Mouse (Mus musculus): ENCODE measurements at regions not wholly inside any gene's neighbourhood (a gene's known extent, or its start where the extent isn't known, plus 50 kb on each side); places are given as distances from the start of the nearest gene placed in this dataset.

DNA sequence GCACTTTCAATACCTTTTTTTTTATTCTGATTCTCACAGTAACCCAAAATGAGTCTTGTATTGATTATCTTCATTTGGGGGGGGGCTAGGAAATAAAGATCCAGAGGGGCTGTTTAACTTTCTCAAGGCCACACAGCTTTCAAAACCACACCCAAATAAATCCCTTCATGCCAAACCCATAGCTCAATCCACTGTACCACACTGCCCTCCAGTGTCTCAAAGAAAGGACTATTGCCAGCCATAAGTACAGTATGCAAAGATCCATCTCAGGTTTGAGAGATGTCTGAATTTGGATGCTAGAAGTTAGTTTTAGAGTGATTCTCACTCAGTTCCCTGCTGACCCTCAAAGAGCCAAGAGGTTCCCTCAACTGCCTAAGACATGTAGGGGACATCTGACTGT, 120.1 kb upstream of the Gm26657 start:
- DNase-seq (ENCODE audit: low spot score in 2 of 2) = no peak

DNA sequence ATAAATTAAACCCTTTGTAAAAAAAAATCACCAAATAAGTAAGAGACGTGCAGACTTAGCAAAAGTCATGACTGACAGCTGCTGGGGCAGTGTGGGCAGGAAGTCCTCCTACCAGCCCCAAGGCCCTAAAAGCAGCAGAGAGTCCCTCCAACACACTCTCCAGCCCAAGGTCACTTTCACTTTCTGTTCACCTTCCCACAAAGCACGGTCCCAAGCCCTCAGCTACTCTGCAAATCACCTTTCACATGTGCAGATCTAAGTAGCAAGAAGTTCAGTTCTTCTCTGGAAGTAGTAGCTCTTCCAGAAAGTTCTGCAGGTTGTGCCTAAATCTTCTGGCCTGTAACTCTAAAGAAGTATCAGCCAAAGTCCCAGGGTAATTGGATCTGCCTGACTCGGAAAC, 120.8 kb upstream of the Gm26657 start:
- DNase-seq (ENCODE audit: low spot score in 2 of 2) = no peak

DNA sequence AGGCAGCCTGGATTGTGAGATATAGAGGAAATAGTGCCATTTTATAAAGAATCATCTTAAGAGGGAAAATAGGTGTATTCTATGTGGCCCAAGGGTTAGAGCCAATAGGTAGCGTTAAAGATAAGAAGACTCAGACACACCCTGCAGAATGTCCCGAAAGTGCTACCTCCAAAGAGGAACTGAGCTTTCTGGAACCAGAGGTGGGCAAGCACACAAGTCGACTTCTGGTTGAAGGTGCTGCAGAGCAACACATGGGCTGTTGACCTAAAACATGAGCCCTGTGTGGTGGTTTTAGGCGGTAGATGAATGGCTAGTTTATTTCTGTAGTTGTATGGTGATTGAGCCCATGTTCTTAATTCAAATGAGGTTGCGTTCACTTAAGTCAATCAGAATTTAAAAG, 121.4 kb upstream of the Gm26657 start:
- no peak for DNase-seq (ENCODE audit: low spot score in 2 of 2)

DNA sequence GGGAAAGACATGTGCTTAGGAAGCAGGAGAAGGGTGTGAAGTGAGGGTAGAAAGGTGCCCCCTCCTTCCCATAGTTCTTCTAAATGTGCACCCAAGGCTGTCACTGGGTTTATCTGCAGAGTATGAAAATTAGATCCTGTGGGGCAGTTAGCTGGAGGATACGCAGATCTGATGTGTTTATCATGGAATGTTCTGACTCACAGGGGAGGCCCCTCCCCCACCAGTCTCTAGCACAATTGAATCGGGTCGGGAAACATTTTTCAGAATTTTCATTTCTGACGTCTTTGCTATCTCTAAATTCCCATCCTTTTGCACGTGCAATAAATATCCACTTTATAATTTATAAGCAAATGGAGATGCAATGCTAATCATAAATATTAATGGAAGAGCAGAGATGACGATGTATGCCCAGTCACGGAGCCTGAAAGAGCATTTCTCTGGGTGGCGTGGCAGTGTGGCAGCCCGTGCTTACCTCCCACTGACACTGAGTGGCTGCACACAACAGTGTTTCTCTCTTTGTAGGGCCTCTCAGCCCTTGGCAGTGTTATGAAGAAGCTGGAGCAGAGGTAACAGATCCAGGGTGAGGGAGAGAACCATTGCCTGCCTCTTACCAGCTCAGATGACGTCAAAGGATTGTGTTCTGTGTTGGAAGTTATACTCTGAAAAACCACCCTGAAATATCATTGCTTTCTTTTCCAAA, 122.1 kb upstream of the Gm26657 start:
- DNase-seq (ENCODE audit: low spot score in 2 of 2) = no peak

DNA sequence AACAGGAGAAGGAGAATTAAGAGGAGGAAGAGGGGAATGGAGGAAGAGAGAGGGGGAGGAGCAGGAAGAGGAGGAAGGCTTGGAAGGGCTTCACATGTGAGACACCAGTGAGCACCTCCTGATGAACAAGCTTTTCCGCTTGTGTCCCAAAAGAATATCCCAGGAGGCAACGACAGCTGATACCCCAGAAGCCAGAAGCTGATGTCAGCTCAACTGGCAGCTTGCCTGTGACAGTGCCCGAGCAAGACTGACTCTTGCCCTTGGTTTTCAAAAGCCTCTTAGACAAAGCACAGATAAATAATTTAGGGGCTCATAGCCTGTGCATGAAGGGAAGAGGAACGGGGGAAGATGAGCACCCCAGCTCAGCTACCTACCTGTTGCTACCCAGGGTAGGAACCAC, 127.5 kb upstream of the Gm26657 start:
- DNase-seq (ENCODE audit: low spot score in 2 of 2) = no peak

DNA sequence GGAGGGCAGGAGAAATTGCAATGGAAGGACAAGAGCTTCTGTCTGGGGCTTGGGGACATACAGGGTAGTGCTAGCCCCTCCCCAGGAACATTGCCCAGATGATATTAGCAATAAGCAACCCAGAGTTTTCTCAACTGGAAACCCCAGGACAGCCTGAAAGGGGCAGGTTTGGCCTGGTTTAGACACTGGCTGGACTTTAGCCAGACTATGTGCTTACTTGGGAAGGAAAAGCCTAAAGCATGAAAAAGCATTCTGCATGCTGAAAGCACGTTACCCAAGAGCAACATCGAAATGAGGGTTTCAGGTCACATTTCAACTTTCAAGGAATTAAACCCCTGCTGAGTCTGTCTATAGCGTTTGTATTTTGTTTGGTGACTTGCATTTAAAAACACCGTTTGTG, 128.1 kb upstream of the Gm26657 start:
- no peak for DNase-seq (ENCODE audit: low spot score in 2 of 2)

DNA sequence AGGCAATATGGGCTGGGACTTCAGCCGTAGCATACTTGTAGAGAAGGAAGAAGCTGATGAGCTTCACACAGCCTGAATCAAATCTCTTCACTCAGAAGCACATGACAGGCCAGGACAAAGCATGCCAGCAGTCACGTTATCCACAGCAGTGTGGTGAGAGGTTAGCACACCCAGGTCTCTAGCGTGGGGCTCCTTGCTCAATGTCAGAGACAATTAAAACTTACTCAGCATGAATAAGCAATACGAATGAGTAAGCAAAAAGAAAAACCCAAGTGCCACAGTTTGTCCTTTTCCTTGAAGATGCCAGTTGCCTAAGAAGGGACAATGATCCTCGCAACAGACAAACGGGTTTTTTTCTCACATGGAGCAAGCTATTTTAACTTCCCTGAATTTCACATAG, 129.6 kb upstream of the Gm26657 start:
- DNase-seq (ENCODE audit: low spot score in 2 of 2) = no peak

DNA sequence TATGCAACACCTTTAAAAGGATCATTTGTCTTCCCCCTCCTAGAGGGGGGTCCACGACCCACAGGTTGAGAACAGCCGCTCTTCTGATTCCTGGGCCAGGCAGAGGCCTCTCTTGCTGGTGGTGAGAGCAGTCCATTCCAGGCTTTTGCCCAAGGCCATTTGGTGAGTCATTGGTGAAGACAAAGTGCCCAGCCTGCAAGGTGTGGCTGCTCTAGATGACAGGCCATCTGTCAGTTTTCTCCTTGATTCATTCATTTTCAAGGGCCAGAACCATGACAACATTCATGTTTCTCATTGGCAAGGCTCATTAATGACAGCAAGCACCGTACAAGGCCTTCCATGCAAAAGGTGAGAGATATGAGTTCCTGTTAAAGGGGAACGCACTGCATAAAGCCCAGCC, 131.2 kb upstream of the Gm26657 start:
- no peak for DNase-seq (ENCODE audit: low spot score in 2 of 2)

DNA sequence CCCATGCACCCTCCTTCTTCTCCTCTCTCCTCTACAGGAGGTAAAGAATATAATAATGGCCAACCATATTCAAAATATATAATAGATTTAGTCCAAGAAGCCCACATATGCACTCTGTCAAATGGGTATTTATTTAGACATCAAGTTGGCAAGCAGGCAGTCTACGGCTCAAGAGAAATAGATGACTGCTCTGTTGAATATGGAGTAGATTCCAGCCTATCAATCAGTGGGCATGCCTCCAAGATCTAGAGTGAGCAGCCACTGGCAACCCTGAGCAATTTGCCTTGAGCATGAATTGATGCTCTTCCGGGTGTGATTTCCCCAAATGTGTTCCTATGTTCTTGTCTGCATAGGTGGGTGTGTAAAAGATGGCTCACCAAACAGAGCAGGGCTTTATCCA, 141.5 kb upstream of the Gm26657 start:
- DNase-seq (ENCODE audit: low spot score in 2 of 2) = no peak

DNA sequence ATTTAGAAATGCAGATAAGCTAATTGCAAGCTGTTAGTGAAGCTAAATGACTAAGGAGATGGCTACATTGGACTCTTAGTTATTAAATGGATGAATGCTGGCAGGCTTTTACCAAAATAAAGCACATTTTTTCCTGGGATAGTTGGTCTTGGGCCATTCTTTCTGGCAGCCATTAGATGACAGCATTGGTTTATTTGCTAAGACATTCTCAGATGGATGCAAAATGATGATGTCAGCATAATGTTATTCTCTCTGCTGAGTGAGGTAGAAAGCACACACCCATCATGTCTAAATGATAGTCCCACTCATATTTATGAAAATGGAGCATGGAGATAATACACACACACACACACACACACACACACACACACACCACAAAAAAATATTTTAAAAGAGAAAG, 141.9 kb upstream of the Gm26657 start:
- DNase-seq (ENCODE audit: low spot score in 2 of 2) = no peak

DNA sequence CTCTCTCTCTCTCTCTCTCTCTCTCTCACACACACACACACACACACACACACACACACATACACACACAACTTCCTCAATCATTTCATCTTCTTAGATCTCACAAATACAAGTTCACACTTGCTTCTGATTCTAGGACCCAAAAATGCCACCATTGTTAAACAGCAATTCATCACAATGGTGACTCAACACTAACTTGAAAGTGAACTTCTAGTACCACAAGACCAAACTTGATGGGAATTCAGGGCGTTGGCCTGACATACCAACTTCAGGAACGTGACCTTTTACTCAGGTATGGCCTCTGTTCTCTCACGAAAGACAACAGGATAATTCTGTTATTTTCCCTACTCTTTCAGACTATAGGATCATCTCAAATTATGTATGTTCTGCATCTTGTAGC, 157.5 kb upstream of the Gm26657 start:
- DNase-seq (ENCODE audit: low spot score in 2 of 2) = no peak

DNA sequence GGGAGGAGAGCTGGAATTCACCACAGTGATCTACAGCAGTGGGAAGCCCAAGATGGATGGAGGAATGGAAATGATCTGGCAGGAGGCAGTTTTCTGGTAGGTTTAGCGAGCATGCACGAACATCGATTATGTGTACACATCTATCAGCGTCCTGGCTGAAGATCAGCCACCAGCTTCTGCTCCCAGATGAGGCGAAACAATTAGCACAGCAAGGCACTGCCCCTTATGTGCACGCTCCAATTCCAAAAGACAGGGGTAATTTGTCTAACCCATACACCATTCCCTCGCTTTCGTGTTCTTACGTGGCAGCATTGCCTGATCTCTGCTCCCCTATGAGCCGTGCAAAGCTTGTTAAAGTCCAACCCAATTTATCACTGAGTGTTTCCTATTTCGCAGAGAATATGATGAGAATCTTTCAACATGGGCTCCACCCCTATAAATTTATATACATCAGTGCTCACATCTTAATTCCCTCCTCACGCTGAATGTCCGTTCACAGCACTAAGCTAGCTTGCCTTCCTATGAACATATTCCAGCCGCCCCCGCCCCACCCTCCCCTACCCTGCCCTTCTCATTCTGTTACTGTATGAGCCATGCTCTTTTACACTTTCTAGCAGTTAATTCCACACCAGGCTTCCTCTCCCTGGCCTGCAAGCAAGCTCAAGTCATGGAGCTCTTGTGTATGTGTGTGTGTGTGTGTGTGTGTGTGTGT, 162.9 kb upstream of the Gm26657 start:
- DNase-seq (ENCODE audit: low spot score in 2 of 2) = no peak

DNA sequence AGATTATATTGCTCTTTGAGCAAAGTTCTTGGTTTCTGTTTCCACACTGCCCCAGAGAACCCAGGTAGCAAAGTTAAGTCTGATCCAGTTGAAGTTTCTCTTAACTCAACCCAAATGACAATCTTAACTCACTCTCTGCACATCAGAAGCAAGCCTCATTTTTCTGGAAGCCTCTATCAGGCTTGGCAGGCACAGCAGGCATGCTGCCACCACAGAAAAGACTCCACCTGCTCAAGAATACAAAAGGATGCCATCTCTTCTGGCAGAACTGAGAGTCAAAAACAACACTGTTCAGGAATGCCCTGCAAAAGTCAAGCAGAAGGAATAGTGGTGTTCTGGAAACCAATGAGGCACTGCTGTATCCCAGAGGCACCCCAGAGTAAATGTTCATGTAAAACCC, 187.7 kb upstream of the Gm26657 start:
- no peak for DNase-seq (ENCODE audit: low spot score in 2 of 2)

DNA sequence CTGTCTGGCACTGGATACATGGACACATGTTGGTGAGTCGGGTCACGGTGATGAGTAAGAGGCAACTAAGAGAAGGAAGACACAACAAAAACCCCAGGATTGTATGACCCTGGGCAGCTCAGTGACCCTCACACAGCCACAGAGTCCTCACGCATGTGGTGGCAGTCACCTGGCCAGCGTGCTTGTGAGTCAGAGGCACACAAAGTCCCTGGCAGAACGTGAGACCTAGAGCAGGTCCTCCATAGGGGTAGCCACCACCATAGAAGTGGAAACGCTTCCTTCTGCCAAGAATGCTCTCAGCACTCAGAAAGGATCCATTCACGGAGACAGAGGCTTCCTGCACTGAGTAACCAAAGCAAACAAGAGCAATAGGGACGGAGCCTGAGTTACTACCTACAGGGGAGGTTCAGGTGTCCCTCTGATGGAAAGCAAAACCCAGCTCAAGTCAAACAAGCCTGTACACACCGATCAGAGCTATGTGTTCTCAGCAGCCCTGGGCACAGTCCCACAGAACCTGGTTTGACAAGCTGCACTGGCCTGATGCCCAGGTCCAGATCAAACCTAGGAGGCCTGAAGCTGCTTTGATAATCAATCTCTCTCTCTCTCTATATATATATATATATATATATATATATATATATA, 206.4 kb upstream of the Gm26657 start:
- DNase-seq (ENCODE audit: low spot score in 2 of 2) = no peak

DNA sequence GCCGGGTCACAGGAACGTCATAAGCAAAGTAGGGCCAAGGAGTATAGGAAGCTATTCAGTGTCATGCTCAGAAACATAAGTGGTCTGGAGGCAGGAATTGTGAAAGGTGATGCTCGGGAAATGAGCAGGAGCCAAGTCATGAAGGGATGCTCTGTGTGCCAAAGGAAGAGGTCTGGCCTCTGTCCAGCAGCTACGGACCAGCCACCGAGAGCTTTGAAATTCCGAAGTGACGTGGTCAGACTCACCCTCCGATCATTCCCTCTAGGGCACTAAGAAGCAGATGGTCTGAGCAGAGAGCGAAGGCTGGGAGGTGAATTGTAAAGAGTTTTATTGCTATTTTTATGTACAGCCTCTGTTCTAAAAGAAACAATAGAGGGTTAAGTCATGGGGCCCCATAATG, 206.9 kb upstream of the Gm26657 start:
- DNase-seq (ENCODE audit: low spot score in 2 of 2) = no peak

DNA sequence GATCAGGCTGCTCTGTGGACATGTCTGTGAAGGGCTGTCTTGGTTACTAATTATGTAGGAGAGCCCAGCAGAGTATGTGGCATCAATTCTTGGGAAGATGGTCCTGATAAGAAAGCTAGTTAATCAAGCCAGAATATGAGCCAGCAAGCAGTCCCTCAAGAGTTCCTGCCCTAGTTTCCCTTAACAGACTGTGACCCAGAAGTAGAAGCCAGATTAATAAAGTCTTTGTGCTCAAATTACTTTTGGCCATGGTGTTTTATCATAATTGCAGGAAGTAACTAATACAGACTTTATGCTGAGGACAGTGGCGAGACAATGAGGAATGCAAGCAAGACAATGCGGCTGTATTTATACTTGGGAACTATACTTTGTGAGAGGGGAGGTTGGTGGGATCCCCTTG, 211.3 kb upstream of the Gm26657 start:
- no peak for DNase-seq (ENCODE audit: low spot score in 2 of 2)

DNA sequence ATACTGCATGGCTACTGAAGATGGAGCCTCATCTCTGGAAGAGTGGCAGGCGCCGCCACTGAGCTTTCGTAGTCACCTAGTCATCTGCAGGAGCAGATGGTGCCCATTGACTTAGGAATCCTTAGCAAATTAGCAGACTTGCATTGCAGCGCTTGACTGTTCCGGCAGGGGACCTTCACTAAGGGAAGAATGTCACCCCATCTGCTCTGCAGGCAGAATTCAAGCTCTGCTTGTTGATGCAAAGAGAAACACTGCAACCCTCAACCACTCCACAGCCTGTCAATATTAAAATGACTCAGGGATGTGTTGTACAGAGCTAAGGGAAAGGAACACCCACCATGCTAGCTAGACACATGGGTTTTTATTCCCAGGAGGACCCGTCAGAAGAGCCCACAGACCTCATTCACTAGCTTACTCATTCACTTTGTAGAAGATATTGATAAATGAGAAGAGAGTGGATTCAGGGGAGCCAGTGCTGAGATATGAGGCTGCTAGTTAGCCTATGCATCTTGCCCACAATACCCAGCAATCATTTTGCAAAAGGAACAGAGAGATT, 215.4 kb upstream of the Gm26657 start:
- no peak for DNase-seq (ENCODE audit: low spot score in 2 of 2)

DNA sequence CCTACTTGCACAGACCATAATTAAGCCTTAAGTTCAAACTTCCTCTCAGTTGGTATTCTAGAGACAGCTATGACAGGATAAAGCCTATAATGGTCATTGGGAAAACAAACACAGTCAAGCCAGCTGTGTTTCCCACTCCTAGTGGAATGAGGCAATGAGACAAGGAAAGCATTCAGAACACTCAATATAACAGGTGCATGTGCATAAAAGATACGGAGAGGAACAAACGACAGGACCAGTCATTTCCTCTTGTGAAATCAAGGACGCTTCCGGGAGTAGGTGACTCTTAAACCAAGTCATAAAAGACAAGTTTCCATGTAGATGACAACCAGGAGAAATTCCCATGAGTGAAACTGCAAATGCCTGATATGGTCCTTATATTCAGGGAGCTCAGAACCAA, 232.1 kb upstream of the Gm26657 start:
- no peak for DNase-seq (ENCODE audit: low spot score in 2 of 2)

DNA sequence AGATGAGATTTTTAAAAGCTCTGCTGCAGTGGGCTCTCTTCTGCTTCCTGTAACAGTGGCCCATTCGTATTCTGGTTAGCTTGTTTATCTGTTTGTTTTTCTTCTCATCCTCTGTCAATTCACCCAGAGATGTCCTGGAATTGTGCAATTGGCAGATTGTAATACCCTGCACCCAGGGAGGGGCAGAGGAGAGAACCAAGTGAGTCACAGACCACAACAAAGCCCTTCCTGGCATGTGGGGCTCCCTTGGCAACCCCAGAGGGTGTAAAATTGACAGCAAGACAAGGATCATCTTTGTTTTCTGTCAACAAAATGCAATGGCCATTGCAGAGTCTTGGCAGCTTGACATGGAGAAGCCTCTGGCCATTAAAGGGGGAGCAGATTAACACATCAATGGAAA, 233.1 kb upstream of the Gm26657 start:
- no peak for DNase-seq (ENCODE audit: low spot score in 2 of 2)

DNA sequence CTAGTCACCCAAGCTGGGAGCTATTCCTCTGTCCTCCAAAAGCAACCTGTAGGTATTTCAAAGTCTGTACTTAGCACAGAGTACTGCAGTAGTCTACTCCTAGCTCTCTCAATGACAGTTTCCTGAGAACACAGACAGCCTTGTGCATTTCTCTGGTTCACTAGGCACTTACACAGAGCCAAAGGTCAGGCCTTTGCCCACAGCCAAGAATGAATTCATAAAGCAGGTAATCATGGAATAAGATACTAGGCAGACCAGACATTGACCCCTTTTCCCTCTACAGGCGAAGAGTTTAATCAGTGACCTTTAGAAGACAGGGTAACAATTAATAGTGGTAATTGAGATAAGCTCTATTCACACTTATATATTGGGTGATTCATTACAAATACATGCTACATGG, 233.8 kb upstream of the Gm26657 start:
- no peak for DNase-seq (ENCODE audit: low spot score in 2 of 2)

DNA sequence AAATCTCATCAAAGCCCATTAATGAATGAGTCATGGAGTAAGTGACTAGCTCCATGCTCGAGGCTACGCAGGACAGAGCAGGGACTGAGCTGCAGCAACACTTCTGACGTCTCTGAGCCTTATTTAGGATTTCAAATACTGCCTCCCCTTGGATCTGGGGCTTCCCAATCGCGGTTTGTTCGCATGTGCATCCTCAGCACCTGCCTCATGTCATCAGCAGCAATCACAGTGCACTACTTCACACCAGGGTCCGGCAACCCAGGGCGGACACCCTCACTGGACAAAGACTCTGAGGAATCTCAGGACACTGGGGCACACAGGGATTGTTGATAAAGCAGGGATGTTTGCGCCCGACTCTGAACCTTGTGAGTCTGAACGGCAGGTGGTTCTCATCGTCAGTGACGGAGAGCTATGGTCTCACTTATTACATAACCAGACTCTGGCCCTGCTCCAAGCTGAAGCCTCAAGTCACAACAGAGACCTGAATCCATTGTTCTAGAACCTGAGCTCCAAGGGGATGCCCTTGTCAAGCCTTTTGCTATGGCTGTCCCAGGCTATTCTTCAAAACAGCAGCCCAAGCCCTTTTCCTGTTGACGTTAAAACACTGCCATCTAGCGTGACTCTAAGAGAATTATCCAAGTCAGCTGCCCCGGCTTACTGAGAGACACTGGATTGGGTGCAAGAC, 247.2 kb upstream of the Gm26657 start:
- no peak for DNase-seq (ENCODE audit: low spot score in 2 of 2)

DNA sequence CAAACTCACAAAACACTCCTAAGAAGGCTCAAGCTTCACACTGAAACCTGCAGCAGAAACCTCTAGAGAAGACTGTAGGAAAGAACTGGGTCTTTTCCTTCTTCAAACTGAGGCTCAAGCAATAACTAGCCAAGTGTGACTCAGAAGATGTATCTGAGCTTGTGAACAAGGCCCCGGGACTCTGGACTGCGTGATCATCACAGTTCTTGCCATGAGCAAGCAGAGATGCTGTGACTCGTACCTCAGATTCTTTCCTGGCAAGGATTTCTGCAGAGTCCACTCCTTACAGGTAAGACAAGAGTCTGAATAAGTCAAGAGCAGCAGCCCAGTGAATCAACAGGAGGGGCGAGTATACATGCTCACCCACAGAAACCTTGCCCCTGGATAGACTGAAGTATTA, 250.5 kb upstream of the Gm26657 start:
- no peak for DNase-seq (ENCODE audit: low spot score in 2 of 2)

Measured in spleen, postnatal 4 days (tissue).